Mouse (Mus musculus): Measurements from ENCODE around the gene Lrp2.

DNA sequence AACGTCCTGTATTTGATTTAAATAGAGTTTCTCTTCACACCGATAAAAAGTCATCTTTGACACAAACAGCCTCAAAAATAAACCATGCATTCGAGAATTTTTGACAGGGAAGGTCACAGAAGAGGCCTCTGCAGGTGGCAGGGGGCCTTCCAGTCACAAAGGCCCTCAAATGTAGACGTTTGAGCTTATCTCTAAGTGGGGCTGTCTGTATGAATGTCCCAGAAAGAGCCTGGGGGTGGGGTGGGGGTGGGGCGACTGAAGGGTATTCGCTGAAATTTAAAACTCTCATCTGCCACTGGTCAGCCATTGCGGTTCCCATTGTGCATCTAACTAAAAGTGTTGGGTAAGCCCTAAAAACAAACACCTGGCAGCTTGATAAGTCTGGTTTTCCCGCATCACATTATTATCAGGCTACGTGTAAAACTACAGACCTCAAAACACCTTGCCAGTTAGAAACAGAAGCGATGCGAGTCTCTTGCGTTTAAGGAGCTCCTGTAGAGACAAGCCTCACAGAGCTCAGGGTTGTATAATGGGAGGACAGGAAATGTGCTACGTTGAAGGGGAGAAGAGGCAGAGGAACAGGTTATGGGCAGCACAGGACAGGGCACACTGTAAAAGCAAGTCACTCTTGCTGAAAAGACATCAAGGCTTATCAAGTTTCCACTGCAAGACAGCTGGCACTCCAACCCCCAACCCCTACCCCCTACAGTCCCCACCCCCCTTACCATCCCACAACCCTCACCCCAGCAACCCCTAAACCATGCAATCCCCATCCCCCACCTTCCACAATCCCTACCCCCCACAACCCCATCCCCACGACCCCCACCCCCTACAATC lies 55.0 kb downstream of the Lrp2 start:
- TF ChIP-seq EP300 (IDR thresholded peaks at IDR 0.05): no peak
- TF ChIP-seq CTCF (IDR thresholded peaks at IDR 0.05): no peak
